Comparison of ENCODE assay signal across 14 mouse cellular contexts in genomic region chr5:115396654-115397053, GRCm38 (mm10).
"Had no signal": no experiment of that assay in that cellular context is flagged by ENCODE, and none has a peak within 500 bp of the region (broad histone marks: within the 10 kb centered on the region; RNA-seq: fewer than 3 reads in every experiment).

No protein-coding gene starts in this region.

- DNase-seq: kidney, adult 9 months; kidney, postnatal 36 days; layer of hippocampus, adult 9-11 months; layer of hippocampus, postnatal 36 days; lung, adult 18-20 months; right cerebral cortex, adult 18-20 months; right cerebral cortex, postnatal 25 days; thymus, postnatal 4 days had no signal

- H3K36me3 ChIP-seq: limb, embryonic 12.5 days; neural tube, embryonic 13.5 days had no signal

- H3K27me3 ChIP-seq: neural tube, embryonic 13.5 days had no signal

- H3K9ac ChIP-seq: limb, embryonic 12.5 days; liver, embryonic 14.5 days; neural tube, embryonic 13.5 days had no signal

- H3K9me3 ChIP-seq: limb, embryonic 12.5 days; neural tube, embryonic 13.5 days had no signal

- H3K4me3 ChIP-seq: limb, embryonic 12.5 days; myocyte; neural tube, embryonic 13.5 days had no signal

- H3K4me2 ChIP-seq: limb, embryonic 12.5 days; neural tube, embryonic 13.5 days had no signal

- H3K27ac ChIP-seq: kidney, postnatal 0 days; limb, embryonic 12.5 days; liver, embryonic 14.5 days; stomach, postnatal 0 days had no signal
